In the genomic region with DNA sequence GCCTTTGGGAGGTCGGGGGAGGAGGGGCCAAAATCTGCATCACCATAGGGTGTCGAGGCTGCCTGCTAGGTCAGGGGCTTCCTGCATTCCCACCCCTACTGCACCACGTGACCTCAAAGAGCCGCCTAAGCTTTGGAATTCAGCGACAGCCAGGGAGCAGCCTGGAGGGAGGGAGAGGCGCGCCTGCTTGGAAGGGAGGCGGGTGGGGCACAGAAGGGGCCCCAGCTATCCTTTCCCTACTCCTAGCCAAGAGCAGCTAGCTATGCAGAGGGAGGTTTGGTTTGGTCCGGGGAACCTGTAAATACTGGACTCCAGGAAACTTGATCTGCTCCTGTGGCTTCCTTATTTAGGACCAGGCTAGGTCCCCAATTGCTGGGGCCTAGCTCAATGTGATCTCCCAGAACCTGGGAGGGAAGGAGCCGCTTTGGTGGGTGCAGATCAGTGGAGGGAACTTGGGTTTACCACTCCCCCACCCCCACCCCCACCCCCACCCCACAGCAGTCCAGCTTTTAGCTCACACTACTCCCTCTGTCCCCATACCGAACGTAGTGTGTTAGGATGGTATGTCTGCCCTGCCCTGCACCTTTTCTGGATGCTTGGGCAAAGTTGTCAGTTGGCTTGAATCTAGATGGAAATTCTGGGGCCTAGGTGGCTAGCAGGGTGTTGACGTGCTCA, we compare ENCODE assay signal across 8 mouse cellular contexts. TPM values are rescaled to one million over a fixed set of nuclear protein-coding genes. Genes with fewer than 3 reads are reported as not detected.
DNase-seq lines count a peak whose midpoint lies in the region; ATAC-seq and TF ChIP-seq lines count a peak whose summit lies in the region.

No protein-coding gene starts in this region.

- peak; percentile 71 for DNase-seq in gastrocnemius, adult 18-20 months (ENCODE audit: low spot score)
- no peak for DNase-seq in gastrocnemius, postnatal 36 days
- peak; percentile 75 for DNase-seq in gastrocnemius, postnatal 14 days
- peak; percentile 64 for DNase-seq in kidney, adult 18-20 months
- peak; percentile 91 for DNase-seq in lung, embryonic 14.5 days
- DNase-seq in skeletal muscle tissue, adult 2 months (ENCODE audit: low read depth, low spot score), result peak; percentile 81
- no peak for DNase-seq in thymus, postnatal 10 days (ENCODE audit: low spot score in 2 of 2)
- no peak for DNase-seq in layer of hippocampus, postnatal 10 days (ENCODE audit: low spot score in 2 of 2)

- H3K9me3 ChIP-seq in lung, embryonic 14.5 days (ENCODE audit: low read depth, low read length), result no peaks in the 10 kb centered on the region

- ATAC-seq in lung, embryonic 14.5 days (ENCODE audit: insufficient read depth), result peak; percentile 84

- peak overlapping the region; percentile 84 for H3K27ac ChIP-seq in lung, embryonic 14.5 days (ENCODE audit: low read depth)

- 9% methylated on average over 13 of the region's 13 CpGs for WGBS in lung, embryonic 14.5 days

- no peak overlapping the region for H3K4me3 ChIP-seq in lung, embryonic 14.5 days (ENCODE audit: low read depth, low read length)

- H3K9ac ChIP-seq in lung, embryonic 14.5 days, result peak overlapping the region; percentile 4; the same call in 1 of the 2 replicates

- TF ChIP-seq CTCF in lung, embryonic 14.5 days (IDR thresholded peaks at IDR 0.05; ENCODE audit: low read depth), result no peak

- H3K27me3 ChIP-seq in lung, embryonic 14.5 days (ENCODE audit: insufficient read depth, low read length), result no peaks in the 10 kb centered on the region

- H3K4me1 ChIP-seq in lung, embryonic 14.5 days (ENCODE audit: insufficient read depth), result peaks cover 25% of the 10 kb centered on the region

- H3K36me3 ChIP-seq in lung, embryonic 14.5 days (ENCODE audit: insufficient read depth), result no peaks in the 10 kb centered on the region

- intact Hi-C loops in gastrocnemius, postnatal 36 days (cut with DNase I), result no loop called here
- intact Hi-C loops in gastrocnemius, postnatal 14 days (cut with DNase I; ENCODE audit: low total_unique reads), result loop anchor here (5.0 kb wide), 1 partner anchor 35 kb away; no protein-coding TSS in a partner anchor

- peak overlapping the region; percentile 39 for H3K4me2 ChIP-seq in lung, embryonic 14.5 days

RNA-seq across cellular contexts. Expression of gene Ctdsp2, which starts 6.3 kb away (rescaled TPM):
- 100 to 1,000 TPM in 1 of 2 experiments, 10 to 100 TPM in 1; 84.5 to 110 TPM for total RNA-seq in gastrocnemius, adult 18-20 months (2021)
- 100 to 1,000 TPM in 1 of 2 experiments, 10 to 100 TPM in 1; 83.2 to 103 TPM for total RNA-seq in gastrocnemius, postnatal 36 days (2021)
- 100 to 1,000 TPM in 1 of 2 experiments, 10 to 100 TPM in 1; 98.5 to 102 TPM for total RNA-seq in gastrocnemius, postnatal 14 days (2021)
- 112 and 113 TPM in 2 replicates for polyA plus RNA-seq in lung, embryonic 14.5 days (2014; fragmentation: Nextera tagmentation; extraction: Ambion mirVana)
- total RNA-seq in layer of hippocampus, postnatal 10 days (2021), result 10 to 100 TPM; 78.9 to 88.9 TPM

RNA-seq across cellular contexts. Expression of gene Avil, which starts 28.3 kb away (rescaled TPM):
- total RNA-seq in gastrocnemius, adult 18-20 months (2021), result 1 to 10 TPM; 2.9 to 3.6 TPM
- 1 to 10 TPM; 1.8 to 2.0 TPM for total RNA-seq in gastrocnemius, postnatal 36 days (2021)
- under 1 TPM; 0.51 to 0.64 TPM for total RNA-seq in gastrocnemius, postnatal 14 days (2021)
- 0.13 and 0.30 TPM in 2 replicates for polyA plus RNA-seq in lung, embryonic 14.5 days (2014; fragmentation: Nextera tagmentation; extraction: Ambion mirVana)
- total RNA-seq in layer of hippocampus, postnatal 10 days (2021), result under 1 TPM; 0.11 to 0.18 TPM

RNA-seq across cellular contexts. Expression of gene Tsfm, which starts 58.5 kb away (rescaled TPM):
- 10 to 100 TPM; 20.4 to 22.4 TPM for total RNA-seq in gastrocnemius, adult 18-20 months (2021)
- 10 to 100 TPM; 20.5 to 21.7 TPM for total RNA-seq in gastrocnemius, postnatal 36 days (2021)
- total RNA-seq in gastrocnemius, postnatal 14 days (2021), result 10 to 100 TPM; 24.8 to 27.9 TPM
- polyA plus RNA-seq in lung, embryonic 14.5 days (2014; fragmentation: Nextera tagmentation; extraction: Ambion mirVana), result 76.8 and 77.3 TPM in 2 replicates
- 10 to 100 TPM; 31.4 to 36.3 TPM for total RNA-seq in layer of hippocampus, postnatal 10 days (2021)

Comparison
In these comparisons a context has a peak if more than half of its experiments do, and no peak if none do; other contexts are left out.
1. DNase-seq: peak in gastrocnemius, adult 18-20 months (single experiment), gastrocnemius, postnatal 14 days (single experiment), kidney, adult 18-20 months (single experiment), lung, embryonic 14.5 days (single experiment) and skeletal muscle tissue, adult 2 months (single experiment); none in gastrocnemius, postnatal 36 days (0 of 2), thymus, postnatal 10 days (0 of 2) and layer of hippocampus, postnatal 10 days (0 of 2).